Mouse (Mus musculus) C2C12 (cell line): ENCODE results near the gene Dlgap5.

Experiments used
- CEBPB ChIP-seq: IDR thresholded peaks from one replicate; pipeline ENCODE4 v1.6.1; 2011; ENCODE audit warnings: low read depth, mild to moderate bottlenecking, control low read depth, moderate library complexity
- CTCF ChIP-seq: IDR thresholded peaks from one replicate; pipeline ENCODE4 v1.5.1; 2011; ENCODE audit not compliant: control insufficient read depth, insufficient read depth, insufficient read length
- FOSL1 ChIP-seq: IDR thresholded peaks from one replicate; pipeline ENCODE4 v1.8.0; 2011; ENCODE audit warnings: mild to moderate bottlenecking, low read length; ENCODE audit not compliant: poor library complexity, insufficient read depth, severe bottlenecking
- MAX ChIP-seq: IDR thresholded peaks from one replicate; pipeline ENCODE4 v1.6.1; 2011; ENCODE audit warnings: mild to moderate bottlenecking, control low read depth
- MYOD1 ChIP-seq: IDR thresholded peaks from one replicate; pipeline ENCODE4 v1.6.1; 2011; ENCODE audit warnings: low read depth; ENCODE audit not compliant: control insufficient read depth, insufficient read length
- MYOG ChIP-seq: IDR thresholded peaks from one replicate; pipeline ENCODE4 v1.6.1; 2011; ENCODE audit not compliant: control insufficient read depth, insufficient read length; ENCODE audit errors: extremely low read depth
- USF1 ChIP-seq: IDR thresholded peaks from one replicate; pipeline ENCODE4 v1.6.1; 2011; ENCODE audit warnings: low read depth, mild to moderate bottlenecking, control low read depth, moderate library complexity

- no peak for TF ChIP-seq CTCF
- TF ChIP-seq MAX = no peak
- no peak for TF ChIP-seq CEBPB
- no peak for TF ChIP-seq MYOG
- no peak for TF ChIP-seq USF1
- TF ChIP-seq MYOD1 = no peak
- no peak for TF ChIP-seq FOSL1
Observed at GRCm38 (mm10) chr14:47383911-47384310, 34.3 kb downstream of the Dlgap5 start.
